In the genomic region with DNA sequence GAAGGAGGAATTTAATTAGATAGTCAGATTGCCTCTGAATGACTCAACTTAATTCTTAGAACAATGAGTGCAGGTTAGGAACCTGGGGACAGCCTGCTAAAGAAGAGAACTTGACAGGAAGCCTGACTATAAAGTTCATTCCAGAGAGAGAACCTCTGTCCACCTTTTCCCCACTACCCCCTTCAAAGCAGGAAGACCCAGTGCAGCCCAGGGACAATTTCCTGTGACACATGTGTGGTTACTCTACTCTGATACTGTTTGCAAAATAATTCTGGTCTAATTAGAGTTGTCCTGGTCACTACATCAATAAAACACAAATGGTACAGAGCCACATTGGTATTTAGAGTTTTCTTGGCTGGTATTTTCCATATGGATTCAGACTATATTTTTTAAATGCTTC, we compare ENCODE assay signal across 14 mouse cellular contexts.
"Had no signal": no experiment of that assay in that cellular context is flagged by ENCODE, and none has a peak within 500 bp of the region (broad histone marks: within the 10 kb centered on the region; RNA-seq: fewer than 3 reads in every experiment).

No protein-coding gene starts in this region.

- DNase-seq: kidney, postnatal 36 days; layer of hippocampus, adult 9-11 months; retina, postnatal 1 day; right cerebral cortex, postnatal 14 days; thymus, postnatal 4 days had no signal

- ATAC-seq: midbrain, embryonic 16.5 days had no signal

- H3K4me1 ChIP-seq: liver, embryonic 15.5 days; midbrain, embryonic 12.5 days; neural tube, embryonic 13.5 days had no signal

- H3K4me2 ChIP-seq: limb, embryonic 12.5 days; liver, embryonic 11.5 days; liver, embryonic 15.5 days; lung, embryonic 14.5 days; midbrain, embryonic 12.5 days; neural tube, embryonic 13.5 days had no signal

- H3K4me3 ChIP-seq: limb, embryonic 12.5 days; liver, embryonic 15.5 days; midbrain, embryonic 12.5 days; neural tube, embryonic 13.5 days had no signal

- H3K9ac ChIP-seq: limb, embryonic 12.5 days; liver, embryonic 15.5 days; lung, embryonic 14.5 days; midbrain, embryonic 12.5 days; neural tube, embryonic 13.5 days had no signal

- H3K27ac ChIP-seq: kidney, postnatal 0 days; limb, embryonic 12.5 days; liver, embryonic 15.5 days; macrophage; midbrain, embryonic 12.5 days; neural tube, embryonic 13.5 days had no signal

- H3K9me3 ChIP-seq: limb, embryonic 12.5 days; liver, embryonic 15.5 days; midbrain, embryonic 12.5 days; neural tube, embryonic 13.5 days had no signal

- H3K27me3 ChIP-seq: limb, embryonic 12.5 days; liver, embryonic 15.5 days; midbrain, embryonic 12.5 days; neural tube, embryonic 13.5 days had no signal

- H3K36me3 ChIP-seq: limb, embryonic 12.5 days; liver, embryonic 15.5 days; midbrain, embryonic 12.5 days; neural tube, embryonic 13.5 days had no signal
